Mouse (Mus musculus): ENCODE data around the gene Mcrip2.
A peak's percentile ranks its signal among the peaks of the same experiment; 100 is the strongest.

The Mcrip2 gene

GRCm38 (mm10) chr17:25868601-25869191 is at the start of gene Mcrip2:
Mcrip2 (minus strand) TSS chr17:25868764.
- DNase-seq (ENCODE audit: low spot score), result peak; percentile 98

- DNase-seq (ENCODE audit: low spot score), result no peak
Measured at GRCm38 (mm10) chr17:25918037-25918750, 49.6 kb upstream of the Mcrip2 start.

GRCm38 (mm10) chr17:25916931-25917647 is 48.5 kb upstream of the Mcrip2 start:
- DNase-seq (ENCODE audit: low spot score), result no peak

- DNase-seq (ENCODE audit: low spot score), result no peak
Measured at GRCm38 (mm10) chr17:25914295-25914694, 45.7 kb upstream of the Mcrip2 start.

- DNase-seq (ENCODE audit: low spot score), result no peak
Measured at GRCm38 (mm10) chr17:25913877-25914275, 45.3 kb upstream of the Mcrip2 start.

- DNase-seq (ENCODE audit: low spot score), result no peak
Measured at GRCm38 (mm10) chr17:25913186-25913876, 44.8 kb upstream of the Mcrip2 start.

- DNase-seq (ENCODE audit: low spot score), result peak; percentile 69
Measured at GRCm38 (mm10) chr17:25911816-25912215, 43.3 kb upstream of the Mcrip2 start.

GRCm38 (mm10) chr17:25907640-25908039 is 39.1 kb upstream of the Mcrip2 start:
- no peak for DNase-seq (ENCODE audit: low spot score)

GRCm38 (mm10) chr17:25903061-25903460 is 34.5 kb upstream of the Mcrip2 start:
- no peak for DNase-seq (ENCODE audit: low spot score)

GRCm38 (mm10) chr17:25900193-25900592 is 31.6 kb upstream of the Mcrip2 start:
- no peak for DNase-seq (ENCODE audit: low spot score)

GRCm38 (mm10) chr17:25895891-25896290 is 27.3 kb upstream of the Mcrip2 start:
- no peak for DNase-seq (ENCODE audit: low spot score)

- peak; percentile 60 for DNase-seq (ENCODE audit: low spot score)
Measured at GRCm38 (mm10) chr17:25895415-25895814, 26.9 kb upstream of the Mcrip2 start.

GRCm38 (mm10) chr17:25893975-25894617 is 25.5 kb upstream of the Mcrip2 start:
- DNase-seq (ENCODE audit: low spot score), result peak; percentile 83

GRCm38 (mm10) chr17:25888837-25889236 is 20.3 kb upstream of the Mcrip2 start:
- DNase-seq (ENCODE audit: low spot score), result no peak

- no peak for DNase-seq (ENCODE audit: low spot score)
Measured at GRCm38 (mm10) chr17:25887467-25887866, 18.9 kb upstream of the Mcrip2 start.

- DNase-seq (ENCODE audit: low spot score), result no peak
Measured at GRCm38 (mm10) chr17:25886806-25887205, 18.2 kb upstream of the Mcrip2 start.

- no peak for DNase-seq (ENCODE audit: low spot score)
Measured at GRCm38 (mm10) chr17:25885636-25886035, 17.1 kb upstream of the Mcrip2 start.

- no peak for DNase-seq (ENCODE audit: low spot score)
Measured at GRCm38 (mm10) chr17:25883824-25884223, 15.3 kb upstream of the Mcrip2 start.

- DNase-seq (ENCODE audit: low spot score), result no peak
Measured at GRCm38 (mm10) chr17:25883268-25883667, 14.7 kb upstream of the Mcrip2 start.

- DNase-seq (ENCODE audit: low spot score), result no peak
Measured at GRCm38 (mm10) chr17:25882306-25882705, 13.7 kb upstream of the Mcrip2 start.

GRCm38 (mm10) chr17:25881691-25882090 is 13.1 kb upstream of the Mcrip2 start:
- DNase-seq (ENCODE audit: low spot score), result no peak

Measured in adipocyte (in vitro differentiated cells).